Mouse (Mus musculus) thymus, postnatal 4 days (tissue): ENCODE data around the gene Samd4b.

Experiments used
- DNase-seq: peaks from one replicate; pipeline ENCODE4 v3.0.0; 2021

Samd4b gene

DNA sequence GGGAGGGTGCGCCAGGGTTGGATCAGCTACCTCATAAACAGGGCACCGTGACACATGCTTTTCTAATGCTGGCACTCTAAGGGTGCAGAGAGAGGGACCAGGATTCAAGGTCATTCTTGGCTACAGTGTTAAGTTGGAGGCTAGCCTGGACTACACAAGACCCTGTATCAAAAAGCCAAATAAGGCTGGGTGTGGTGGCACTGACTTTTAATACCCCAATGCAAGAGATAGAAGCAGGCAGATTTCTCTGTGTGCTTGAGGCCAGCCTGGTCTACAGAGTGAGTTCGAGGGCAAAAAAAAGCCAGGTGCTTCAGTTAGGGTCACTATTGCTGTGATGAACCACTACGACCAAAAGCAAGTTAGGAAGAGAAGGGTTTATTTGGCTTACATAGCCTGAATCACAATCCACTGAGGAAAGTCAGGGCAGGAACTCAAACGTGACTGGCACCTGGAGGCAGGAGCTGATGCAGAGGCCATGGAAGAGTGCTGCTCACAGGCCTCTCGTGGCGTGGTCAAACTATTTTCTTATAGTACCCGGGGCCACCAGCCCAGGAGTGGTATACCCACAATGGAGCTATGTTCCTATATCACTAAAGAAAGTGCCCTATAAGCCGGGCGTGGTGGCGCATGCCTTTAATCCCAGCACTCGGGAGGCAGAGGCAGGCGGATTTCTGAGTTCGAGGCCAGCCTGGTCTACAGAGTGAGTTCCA lies 156.0 kb downstream of the Samd4b start:
- peak; percentile 37 for DNase-seq

DNA sequence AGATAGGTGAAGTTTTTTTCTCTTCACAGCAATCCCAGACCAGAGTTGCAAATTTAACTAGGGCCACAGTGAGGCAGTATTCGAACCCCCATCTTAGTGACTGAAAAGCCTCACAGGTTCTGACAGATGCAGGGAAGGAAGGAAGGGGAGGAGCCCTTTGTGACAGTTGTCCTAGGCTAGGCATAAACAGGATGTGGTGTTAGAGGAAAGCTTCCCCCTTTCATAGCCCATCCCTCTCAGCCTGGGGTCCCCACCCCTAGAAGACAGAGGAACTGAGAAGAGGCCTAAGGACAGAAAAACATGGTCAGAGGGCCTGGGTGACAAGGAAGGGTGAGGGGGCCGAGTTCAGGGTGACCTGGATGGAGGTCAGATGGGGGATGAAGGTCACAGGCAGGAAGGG lies 157.2 kb downstream of the Samd4b start:
- DNase-seq: peak; percentile 76

DNA sequence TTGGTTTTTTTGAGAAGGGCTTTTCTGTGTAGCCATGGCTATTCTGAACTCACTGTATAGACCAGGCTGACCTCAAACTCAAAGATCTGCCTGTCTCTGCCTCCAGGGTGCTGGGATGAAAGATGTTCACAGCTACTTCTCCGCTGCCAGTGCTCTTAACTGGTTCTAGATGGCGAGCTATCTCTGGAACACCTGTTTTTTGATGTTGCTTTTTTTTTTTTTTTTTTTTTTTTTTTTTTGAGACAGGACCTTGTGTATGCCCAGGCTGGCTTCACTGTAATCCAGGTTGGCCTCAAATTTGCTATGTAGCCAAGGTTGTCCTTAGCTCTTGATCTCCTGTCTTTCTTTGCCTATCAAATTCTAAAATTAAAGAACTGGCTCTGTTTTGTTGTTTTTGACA lies 159.2 kb downstream of the Samd4b start:
- DNase-seq: no peak

DNA sequence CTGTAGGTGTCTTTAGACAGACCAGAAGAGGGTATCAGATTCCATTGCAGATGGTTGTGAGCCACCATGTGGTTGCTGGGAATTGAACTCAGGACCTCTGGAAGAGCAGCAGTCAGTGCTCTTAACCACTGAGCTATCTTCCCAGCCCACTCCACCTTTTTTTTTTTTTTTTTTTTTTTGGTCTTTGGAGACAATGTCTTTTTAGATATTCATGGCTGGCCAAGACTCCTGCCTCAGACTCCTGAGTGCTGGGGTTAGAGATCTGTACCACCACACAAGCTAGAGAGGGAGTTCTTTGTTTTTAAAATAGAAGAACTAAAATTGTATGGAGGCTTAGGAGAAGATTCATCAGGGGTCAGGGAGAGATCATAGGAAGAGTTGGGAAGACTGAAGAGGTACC lies 160.0 kb downstream of the Samd4b start:
- DNase-seq: no peak

DNA sequence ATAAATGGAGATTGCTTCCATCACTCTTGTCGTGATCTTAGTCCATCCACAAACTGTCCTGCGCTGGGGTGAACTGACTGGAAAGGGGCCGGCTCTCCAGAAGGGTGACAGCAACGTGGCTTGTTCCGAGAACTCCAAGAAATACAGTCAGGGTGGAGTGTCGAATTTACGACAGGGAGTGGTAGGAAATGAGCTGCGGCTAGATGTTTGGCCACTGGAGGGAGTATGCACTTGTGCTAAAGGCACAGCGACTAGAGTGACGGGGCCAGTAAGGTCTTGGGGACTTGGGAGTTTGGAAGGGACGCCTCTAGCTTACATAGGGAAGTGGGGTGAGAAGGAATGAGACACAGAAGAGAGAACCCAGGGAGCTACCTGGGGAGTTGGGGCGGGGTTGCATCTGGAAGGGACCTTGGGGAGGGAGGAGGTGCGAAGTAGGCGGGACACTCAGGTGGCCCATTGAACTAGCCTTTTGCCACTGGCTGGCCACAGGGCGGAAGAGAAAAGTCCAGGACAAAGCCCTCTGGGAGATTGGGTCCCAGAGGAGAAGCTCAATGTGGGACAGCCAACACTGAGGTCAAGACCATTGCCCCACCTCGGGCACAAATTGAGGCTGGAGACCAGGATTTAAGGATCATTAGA lies 160.9 kb downstream of the Samd4b start, which contains the start of gene Gmfg:
Gene Gmfg, plus strand, starts transcription at position 516 of the 639 bp plus-strand sequence.
- peak; percentile 90 for DNase-seq

DNA sequence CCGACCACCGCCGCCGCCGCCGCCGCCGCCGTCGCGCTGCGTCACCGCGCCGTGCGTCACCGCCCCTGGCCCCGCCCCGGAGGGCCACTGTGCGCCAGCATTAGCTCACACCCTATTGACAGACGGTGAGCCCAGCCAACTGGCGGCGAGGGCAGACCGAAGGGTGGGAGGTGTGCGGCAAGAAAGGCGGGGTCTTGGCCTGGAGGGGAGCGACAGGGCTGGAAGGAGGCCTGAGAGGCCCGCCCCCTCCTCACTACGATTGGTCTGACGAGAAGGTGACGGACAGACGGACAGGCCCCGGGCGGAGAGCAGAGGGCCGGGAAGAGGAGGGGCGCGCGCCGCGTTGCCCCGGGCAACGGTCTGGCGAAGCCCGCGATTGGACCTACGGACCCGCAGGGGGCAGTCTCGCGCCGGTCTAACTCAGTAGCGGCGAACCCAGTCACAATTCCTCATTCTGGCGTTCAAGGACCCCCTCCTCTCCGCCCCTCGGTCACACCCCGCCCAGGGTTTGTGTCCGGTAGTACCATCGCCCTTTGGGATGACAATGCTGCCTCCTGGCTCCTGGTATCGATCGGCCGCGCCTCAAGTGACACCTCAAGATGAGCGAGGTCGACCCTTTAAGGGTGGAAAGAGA lies 161.6 kb downstream of the Samd4b start:
- peak; percentile 99 for DNase-seq

DNA sequence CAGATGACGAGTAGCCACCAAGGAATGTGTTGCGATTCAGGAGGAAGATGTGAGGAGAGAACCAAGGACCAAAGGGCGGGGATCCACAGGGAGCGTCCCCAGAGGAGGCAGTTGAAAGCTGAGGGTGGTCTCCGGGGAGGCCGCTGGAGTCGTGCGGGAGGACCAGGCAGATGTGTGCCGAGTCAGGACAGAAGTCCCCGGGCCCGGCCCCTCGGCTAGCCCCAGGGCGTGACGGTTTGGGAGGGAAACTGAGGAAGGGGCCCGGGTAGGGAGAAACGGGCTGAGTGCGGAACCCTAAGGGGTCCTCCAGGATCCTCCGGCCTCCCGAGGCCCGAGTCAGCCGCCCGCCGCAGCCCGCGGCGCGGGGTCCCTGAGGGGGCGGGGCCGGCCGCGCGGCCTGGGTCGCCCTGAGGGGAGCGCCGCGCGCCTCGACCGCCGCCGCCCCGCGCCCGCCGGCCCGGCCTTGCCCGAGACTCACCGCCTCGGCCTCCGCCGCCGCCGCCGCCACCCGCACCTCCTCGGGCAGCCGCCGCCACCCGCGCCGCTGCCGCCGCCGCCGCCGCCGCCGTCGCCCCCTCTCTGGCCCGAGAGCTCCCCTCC lies 162.2 kb downstream of the Samd4b start:
- no peak for DNase-seq

DNA sequence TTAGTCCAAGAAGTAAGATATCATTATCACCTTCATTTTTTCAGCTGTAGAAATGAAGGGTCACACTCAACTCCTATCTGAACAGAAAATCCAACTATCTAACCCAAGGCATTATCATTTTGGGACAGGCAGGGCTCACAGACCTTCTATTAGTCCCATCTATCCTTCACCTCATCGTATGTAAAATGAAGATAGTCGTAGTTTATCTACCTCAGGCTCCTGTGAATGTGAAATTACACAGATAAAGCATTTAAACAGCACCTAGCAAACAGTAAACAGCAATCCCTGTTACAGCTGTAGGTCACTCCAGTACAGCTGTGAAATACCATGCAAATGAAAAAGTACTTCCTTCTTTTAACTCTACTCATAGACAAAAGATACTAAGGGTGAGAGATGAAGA lies 165.7 kb downstream of the Samd4b start:
- DNase-seq: no peak

DNA sequence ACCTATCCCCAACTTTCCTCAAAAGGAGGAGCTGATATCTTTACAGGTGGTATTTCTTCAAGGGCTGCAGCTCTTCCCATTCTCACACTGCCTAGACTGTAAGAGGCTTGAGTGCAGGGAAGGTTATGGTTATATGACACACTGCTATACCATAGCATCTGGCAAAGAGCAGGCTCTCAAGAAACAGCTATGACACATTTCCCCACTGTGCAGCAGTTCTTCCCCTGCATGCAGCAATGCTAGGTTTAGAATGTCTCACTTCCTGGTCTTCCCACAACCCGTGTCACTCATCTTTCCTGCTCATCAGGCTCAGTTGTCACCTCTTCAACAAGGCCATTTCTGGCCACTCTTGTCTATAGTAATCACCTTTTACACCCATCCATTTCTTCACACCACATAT lies 167.4 kb downstream of the Samd4b start:
- no peak for DNase-seq

DNA sequence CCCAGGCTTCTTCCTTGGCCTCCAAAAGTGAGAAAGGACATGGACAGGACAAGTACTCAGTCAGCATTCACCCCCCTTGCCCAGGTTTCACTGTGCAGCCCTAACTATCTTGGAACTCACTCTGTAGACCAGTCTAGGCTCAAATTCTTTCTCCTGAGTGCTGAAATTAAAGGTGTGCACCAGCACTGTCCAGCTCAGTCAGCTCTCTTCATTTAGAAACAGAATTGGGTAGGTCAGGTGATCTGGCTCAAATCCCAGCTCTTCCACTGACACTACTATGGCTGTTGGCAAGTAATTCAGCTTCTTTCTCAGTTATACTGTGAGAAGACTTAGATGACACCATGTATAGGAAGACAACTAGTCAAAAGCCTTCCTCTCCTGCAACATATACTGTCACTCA lies 170.2 kb downstream of the Samd4b start:
- DNase-seq: no peak

DNA sequence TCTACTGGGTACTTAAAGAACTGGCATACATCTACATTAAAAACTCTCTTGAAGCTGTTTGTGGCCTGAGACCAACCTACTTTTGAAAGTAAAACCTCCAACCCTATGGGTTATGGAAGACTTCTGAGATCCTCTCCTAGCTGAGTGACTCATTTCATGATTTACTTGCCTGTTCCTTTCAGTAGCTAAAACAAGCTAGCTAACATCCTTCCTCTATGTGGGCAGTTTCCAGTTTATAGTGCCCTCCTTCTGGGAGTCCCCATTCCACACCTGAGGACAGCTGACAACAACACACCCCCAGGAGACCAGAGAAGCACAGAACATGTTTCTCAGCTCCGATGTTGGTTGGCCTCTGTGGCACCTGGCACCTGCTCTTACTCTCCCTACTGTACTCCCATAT lies 174.9 kb downstream of the Samd4b start:
- DNase-seq: no peak

DNA sequence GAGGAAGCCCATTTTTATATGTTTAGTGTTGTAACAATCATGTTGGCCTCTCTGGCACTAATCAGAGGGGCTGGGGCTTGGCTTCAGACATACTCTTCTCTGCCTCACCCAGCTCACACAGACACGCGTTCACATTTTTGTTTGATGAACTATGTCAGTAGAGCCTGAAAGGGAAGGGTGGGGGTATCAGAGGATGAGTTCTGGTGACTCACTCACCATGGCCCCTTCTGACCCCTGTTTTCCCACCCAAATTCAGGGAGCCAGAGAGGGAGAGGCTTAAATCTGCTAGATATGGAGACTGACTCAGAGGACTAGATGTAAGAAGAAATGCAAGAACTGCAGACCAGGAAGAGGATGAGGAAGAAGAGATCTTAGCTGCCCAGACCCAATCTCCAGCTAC lies 178.5 kb downstream of the Samd4b start:
- DNase-seq: no peak

DNA sequence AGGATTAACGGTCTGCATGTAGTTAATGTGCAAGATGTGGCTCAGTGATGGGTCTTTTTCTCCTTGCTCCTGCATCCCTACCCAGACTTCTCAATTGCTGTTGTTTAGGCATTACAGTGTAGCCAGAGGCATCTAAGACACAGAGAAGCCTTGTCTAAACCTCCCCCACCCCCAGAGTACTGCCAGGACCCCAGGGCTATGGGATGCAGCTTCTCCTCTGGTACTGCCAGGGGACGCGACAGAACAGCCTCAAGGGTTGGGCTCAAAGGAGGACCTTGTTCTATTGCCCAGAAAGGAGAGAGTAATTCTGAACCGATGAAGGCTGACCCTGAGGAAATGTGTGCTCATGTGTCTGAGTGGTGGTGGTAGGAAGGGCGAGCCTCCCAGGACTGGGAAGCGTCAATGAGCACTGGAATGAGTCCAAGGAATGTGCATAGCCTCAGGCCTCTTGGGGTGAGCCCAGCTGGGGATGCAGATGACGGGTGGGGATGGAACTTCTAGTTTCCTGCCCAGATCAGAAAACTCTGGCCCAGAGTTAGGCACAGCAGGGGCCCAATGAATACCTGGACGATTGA lies 179.8 kb downstream of the Samd4b start:
- DNase-seq: no peak

DNA sequence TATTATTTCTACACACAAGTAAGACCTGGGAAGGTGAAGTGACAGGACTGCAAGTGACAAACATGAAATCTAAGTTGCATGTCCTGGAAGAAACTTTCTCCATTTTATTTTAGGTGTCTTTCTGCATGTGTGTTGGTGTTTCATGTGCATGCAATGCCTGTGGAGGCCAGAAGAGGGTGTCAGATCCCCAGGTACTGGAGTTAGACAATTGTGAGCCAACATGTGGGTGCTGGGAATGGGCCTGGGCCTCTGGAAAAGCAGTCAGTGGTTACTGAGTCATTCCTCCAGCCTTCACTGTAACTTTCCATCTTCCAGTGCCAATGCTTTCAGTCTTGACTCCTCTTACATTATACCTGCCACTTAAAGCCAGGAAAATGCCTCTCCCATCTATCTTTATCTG lies 180.6 kb downstream of the Samd4b start:
- no peak for DNase-seq

DNA sequence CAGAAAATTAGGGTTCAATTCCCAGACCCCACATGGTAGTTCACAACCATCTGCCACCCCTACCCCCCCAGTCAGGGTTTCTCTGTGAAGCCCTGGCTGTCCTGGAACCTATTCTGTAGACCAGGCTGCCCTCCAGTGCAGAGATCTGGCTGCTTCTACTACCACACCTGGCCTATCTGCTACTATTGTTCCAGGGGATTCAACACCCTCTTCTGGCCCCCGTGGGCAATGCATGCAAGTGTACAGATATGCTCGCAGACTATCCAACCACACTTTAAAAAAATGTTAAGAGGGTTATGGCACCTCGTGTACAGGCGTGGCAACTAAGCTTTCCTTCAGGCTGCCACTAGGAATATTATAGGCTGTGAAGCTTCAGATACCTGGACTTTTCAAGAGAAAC lies 185.1 kb downstream of the Samd4b start:
- peak; percentile 59 for DNase-seq

DNA sequence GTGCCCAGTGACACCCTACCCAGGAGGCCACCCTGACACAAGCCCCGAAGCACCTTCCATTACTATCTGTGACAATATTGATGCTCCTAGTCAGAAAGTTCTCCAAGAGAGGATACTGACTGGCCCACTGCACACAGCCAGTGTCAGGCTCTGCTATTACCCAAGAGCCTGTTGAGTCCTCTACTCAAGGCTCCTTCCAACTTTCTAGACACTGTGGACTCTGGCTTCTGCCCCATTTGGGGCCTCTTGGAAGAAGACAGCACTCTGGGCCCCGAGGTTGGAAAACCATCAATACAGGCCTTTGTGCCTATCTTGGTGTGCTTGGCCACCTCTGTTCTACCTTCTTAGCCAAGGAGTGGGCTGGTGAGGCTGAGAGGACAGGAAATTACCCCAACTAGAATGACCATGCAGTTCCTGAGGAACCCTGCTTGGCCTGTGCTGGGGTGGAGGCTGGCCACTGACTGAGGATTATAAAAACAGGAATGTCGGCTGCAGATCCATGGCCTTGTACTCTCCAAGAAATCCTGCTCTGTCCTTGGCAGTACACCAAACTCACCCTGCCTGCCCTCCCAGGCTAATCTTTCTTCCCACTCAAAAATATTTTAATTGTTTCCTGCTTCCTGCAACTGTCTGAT lies 187.0 kb downstream of the Samd4b start:
- DNase-seq: no peak

DNA sequence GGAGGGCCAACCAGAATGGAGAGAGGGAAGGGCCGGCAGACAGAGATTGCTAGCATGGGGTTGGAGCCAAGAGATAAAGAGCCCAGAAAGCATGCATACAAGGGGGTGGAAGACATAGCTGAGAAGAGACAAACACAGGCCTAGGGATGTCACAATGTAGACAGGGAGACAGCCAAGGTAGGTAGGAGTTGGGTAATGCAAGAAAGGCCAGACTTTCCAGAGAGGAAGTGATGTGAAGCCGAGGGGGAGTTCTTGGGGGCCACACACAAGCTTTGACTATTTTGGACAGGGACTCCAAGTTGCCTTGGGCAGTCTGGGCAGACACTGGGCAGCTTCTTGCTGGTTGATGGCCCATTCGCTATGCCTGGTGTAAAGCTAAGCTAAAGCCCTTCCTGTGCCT lies 196.0 kb downstream of the Samd4b start:
- no peak for DNase-seq

DNA sequence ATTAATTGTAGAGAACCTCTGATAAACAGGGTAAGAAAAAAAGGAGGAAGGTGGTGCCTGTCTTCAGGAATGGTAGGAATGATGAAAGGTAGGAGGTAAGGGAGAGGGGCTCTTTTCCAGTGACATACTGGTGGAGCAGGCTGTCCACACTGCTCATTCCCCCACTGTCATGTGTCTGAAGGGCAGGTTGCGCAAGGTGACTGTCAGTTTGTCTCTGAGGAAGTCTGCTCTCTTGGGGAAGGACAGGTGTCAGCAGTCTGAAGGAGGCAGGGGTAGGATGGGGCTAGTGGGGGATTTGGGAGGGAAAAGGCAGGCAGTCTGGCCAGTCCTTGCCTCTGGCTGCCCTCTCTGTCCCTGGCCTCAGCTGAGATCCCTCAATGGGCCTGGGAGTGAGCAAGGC lies 196.9 kb downstream of the Samd4b start:
- DNase-seq: no peak

DNA sequence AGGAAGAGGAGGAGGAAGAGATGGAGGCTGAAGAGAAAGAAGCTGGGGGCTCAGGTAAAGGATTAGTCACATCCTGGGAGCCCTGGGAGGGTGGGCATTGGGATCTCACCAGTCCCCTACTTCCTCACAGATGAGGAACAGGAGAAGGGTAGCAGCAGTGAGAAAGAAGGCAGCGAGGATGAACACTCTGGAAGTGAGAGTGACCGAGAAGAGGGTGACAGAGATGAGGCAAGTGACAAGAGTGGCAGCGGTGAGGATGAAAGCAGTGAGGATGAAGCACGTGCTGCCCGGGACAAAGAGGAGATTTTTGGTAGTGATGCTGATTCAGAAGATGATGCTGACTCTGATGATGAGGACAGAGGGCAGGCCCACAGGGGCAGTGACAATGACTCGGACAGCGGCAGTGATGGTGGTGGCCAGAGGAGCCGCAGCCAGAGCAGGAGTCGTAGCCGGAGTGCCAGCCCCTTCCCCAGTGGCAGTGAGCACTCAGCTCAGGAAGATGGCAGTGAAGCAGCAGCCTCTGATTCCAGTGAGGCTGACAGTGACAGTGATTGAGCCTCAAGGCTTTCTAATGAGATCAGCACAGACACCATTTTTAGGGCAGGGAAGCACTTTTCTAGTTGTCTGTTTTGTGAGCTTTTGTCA lies 199.1 kb downstream of the Samd4b start:
- DNase-seq: no peak

DNA sequence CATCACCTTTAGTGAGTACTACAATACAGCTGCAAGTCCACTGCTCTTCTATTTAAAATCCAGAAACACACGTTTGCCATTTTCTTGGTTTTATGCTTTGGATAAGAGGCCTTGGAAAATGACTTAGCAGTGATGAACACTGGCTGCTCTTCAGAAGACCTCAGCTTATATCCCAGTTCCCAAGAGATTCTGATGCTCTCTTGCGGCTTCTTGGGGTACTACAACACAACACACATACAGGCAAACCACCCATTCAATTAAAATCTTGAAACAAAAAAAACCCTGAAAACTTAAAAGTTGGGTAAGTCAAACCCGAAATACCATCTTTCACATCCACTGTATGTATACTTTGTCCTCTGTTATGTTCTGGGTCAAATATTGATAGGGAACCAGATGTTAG lies 199.9 kb downstream of the Samd4b start:
- peak; percentile 27 for DNase-seq

DNA sequence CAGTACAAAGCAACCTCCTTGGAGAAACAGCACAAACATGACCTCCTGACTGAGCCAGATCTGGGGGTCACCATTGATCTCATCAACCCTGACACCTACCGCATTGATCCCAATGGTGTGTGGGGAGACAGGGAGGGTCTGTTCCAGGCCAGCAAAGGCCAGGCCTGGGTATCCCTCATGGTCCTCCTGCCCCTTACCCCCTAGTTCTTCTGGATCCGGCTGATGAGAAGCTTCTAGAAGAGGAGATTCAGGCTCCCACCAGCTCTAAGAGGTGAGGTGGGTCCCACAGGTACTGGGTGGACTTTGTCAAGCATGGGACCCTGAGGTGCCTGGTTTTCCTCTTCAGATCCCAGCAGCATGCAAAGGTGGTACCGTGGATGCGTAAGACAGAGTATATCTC lies 202.5 kb downstream of the Samd4b start:
- DNase-seq: no peak

DNA sequence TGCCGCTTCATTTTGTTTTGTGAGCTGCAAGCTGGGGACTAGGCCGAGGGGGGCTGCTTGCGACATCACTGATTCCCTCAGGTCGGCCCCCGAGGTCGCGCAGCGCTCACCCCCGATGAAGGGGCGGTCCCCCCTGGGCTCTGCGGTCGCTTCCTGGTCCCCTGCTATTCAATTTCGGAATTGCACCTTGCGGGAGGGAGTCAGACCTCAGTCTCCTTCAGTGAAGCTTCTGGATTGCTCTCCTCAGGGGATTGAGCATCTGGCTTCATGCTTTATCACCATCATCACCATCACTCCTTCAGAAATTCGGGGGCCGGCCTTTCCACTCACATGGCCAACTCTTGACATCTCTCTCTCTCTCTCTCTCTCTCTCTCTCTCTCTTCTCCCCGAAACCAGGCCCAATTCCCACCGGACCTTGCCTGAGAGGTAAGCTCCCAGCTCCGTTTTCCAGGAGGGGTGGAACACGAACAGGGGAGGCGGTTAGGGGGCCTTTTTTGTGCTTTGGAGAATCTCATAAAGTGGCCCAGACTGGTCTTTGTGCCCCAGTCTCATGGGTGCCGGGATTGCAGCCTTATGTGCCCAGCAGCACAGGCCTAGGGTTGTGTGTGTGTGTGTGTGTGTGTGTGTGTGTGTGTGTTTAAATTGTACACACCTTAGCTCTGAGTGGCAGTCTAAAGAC lies 204.5 kb downstream of the Samd4b start:
- DNase-seq: peak; percentile 58
